Mouse (Mus musculus) midbrain, embryonic 10.5 days (tissue): ENCODE data around the gene Fbxo33. TPM values are rescaled to one million over a fixed set of nuclear protein-coding genes. Genes with fewer than 3 reads are reported as not detected.

ENCODE experiments used
- DNase-seq: peaks from one replicate; pipeline ENCODE4 v3.0.0-alpha.2; 2017; ENCODE audit warnings: low spot score
- H3K27ac ChIP-seq: fragments of 300-500 bp; sonication (generic); replicated peaks from 2 replicates; pipeline ENCODE4 v1.5.1; 2016; ENCODE audit warnings: mild to moderate bottlenecking
- H3K27me3 ChIP-seq: fragments of 300-500 bp; sonication (generic); 2 replicates; pipeline ENCODE4 v1.6.1; 2016; ENCODE audit warnings: low read depth, mild to moderate bottlenecking; ENCODE audit not compliant: poor library complexity, severe bottlenecking
- H3K36me3 ChIP-seq: fragments of 300-500 bp; sonication (generic); 2 replicates; pipeline ENCODE4 v1.6.1; 2016; ENCODE audit warnings: mild to moderate bottlenecking, moderate library complexity
- H3K4me1 ChIP-seq: fragments of 300-500 bp; sonication (generic); 2 replicates; pipeline ENCODE4 v1.6.1; 2016
- H3K4me3 ChIP-seq: fragments of 300-500 bp; sonication (generic); 2 replicates; pipeline ENCODE4 v1.5.1; 2016; ENCODE audit warnings: mild to moderate bottlenecking, moderate library complexity
- H3K9me3 ChIP-seq: fragments of 300-500 bp; sonication (generic); replicated peaks from 2 replicates; pipeline ENCODE4 v1.6.1; 2016; ENCODE audit warnings: mild to moderate bottlenecking
- WGBS: fragments of 180-500 bp; shearing (Covaris S2); methylation state at CpG from one replicate; pipeline ENCODE4 v1.1.7; 2016; 5-methylcytosine and 5-hydroxymethylcytosine counted together
- microRNA-seq: library from miRNA; unstranded; fragments of <30 nt; microRNA quantifications from one replicate; pipeline ENCODE4, GENCODE M21; 2017
- polyA plus RNA-seq: library from polyadenylated mRNA; unstranded; fragments of >200 nt; fragmentation: Nextera tagmentation; extraction: Ambion mirVana; gene quantifications from 2 replicates; pipeline ENCODE4 v1.2.1, GENCODE M21; 2016

The Fbxo33 gene
- polyA plus RNA-seq, 1 experiment from 2014 or later: 6.4 TPM

- no peak for DNase-seq
- H3K36me3 ChIP-seq: peaks cover 46% of the 10 kb centered on the region
- no peaks in the 10 kb centered on the region for H3K4me1 ChIP-seq
- no peaks in the 10 kb centered on the region for H3K9me3 ChIP-seq
- no peak overlapping the region for H3K27ac ChIP-seq
- no peaks in the 10 kb centered on the region for H3K27me3 ChIP-seq
- 89% methylated on average over 9 of the region's 9 CpGs for WGBS
- no peak overlapping the region for H3K4me3 ChIP-seq
These were observed 25.1 kb downstream of the Fbxo33 start for GRCm38 (mm10) chr12:59194341-59195003.

DNA sequence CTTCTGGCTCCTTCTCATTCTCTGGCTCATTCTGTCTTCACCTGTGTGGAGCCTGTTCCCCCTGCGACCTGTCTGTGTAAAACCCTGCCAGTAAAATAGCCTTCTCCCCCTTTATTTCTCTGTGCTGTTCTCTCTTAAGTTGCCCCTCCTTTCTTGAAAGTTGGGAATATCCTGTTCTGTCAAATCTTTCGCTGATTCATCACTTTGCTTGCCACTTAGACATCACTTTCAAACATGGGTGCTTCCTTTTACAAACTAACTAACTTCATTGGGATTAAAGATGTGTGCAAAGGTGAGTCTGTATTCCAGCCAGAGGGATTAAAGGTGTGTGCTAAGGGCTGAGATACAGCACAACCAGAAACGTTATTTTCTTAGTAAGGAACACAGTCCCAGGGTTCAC is 25.9 kb downstream of the Fbxo33 start:
- Histone ChIP-seq H3K9me3 (no peaks in the 10 kb centered on the region), H3K27me3 (no peaks in the 10 kb centered on the region), H3K36me3 (peaks cover 46% of the 10 kb centered on the region), H3K4me1 (no peaks in the 10 kb centered on the region), H3K27ac (no peak overlapping the region), H3K4me3 (no peak overlapping the region)
- no peak for DNase-seq
- 85% methylated on average over 3 of the region's 3 CpGs for WGBS

GRCm38 (mm10) chr12:59188086-59188682 is 31.3 kb downstream of the Fbxo33 start:
- Histone ChIP-seq H3K4me3 (no peak overlapping the region), H3K27me3 (no peaks in the 10 kb centered on the region), H3K36me3 (peaks cover 81% of the 10 kb centered on the region), H3K9me3 (no peaks in the 10 kb centered on the region), H3K27ac (no peak overlapping the region), H3K4me1 (no peaks in the 10 kb centered on the region)
- WGBS: 95% methylated on average over 12 of the region's 12 CpGs
- no peak for DNase-seq

GRCm38 (mm10) chr12:59177814-59178213 is 41.7 kb downstream of the Fbxo33 start:
- H3K36me3 ChIP-seq: peaks cover 91% of the 10 kb centered on the region
- H3K27me3 ChIP-seq: no peaks in the 10 kb centered on the region
- H3K9me3 ChIP-seq: no peaks in the 10 kb centered on the region
- no peak for DNase-seq
- no peak overlapping the region for H3K4me3 ChIP-seq
- H3K27ac ChIP-seq: no peak overlapping the region
- no peaks in the 10 kb centered on the region for H3K4me1 ChIP-seq
- 96% methylated on average over 3 of the region's 3 CpGs for WGBS

DNA sequence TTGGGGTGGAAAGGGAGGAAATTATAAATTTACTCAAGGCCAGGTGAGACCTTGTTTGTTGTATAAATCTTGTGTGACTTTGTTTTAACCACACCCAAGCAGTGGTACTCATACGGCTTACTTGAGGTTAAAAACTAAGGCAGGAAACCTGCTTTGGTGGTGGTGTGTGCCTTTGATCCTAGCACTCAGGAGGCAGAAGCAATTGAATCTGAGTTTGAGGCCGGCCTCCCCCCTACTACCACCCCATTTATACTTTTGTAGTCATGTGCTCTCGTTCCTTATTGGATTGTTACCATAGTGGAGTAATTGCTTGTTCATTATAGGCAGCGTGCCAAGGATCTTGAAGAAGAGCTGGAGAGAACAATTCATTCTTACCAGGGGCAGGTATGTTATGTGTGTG is 49.6 kb downstream of the Fbxo33 start:
- Histone ChIP-seq H3K27ac (no peak overlapping the region), H3K27me3 (no peaks in the 10 kb centered on the region), H3K36me3 (peaks cover 67% of the 10 kb centered on the region), H3K4me3 (no peak overlapping the region), H3K9me3 (no peaks in the 10 kb centered on the region), H3K4me1 (no peaks in the 10 kb centered on the region)
- 92% methylated on average over 4 of the region's 4 CpGs for WGBS
- DNase-seq: no peak

GRCm38 (mm10) chr12:59166557-59166956 is 53.0 kb downstream of the Fbxo33 start:
- no peak for DNase-seq
- peaks cover 77% of the 10 kb centered on the region for H3K36me3 ChIP-seq
- H3K9me3 ChIP-seq: no peaks in the 10 kb centered on the region
- H3K27ac ChIP-seq: no peak overlapping the region
- no peaks in the 10 kb centered on the region for H3K27me3 ChIP-seq
- WGBS: 92% methylated on average over 4 of the region's 4 CpGs
- H3K4me3 ChIP-seq: no peak overlapping the region
- no peaks in the 10 kb centered on the region for H3K4me1 ChIP-seq

DNA sequence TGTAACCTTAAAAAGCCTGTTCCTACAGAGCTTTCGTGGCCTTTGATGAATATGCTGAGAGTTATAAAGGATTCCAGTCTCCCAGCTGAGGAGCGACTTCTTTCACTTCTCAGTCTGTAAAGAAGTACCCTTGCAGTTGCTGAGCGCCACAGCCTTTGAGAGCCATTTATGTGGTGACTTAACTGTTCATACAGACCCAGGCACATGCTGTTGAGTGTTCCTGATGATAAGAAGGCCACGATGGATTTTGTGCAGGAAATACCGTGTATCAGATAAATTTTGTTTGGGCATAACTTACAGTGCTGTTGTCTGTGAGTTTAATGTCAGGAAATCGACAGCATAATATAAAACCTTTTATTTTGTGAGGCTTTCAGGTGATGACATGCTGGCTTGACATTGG is 55.0 kb downstream of the Fbxo33 start:
- DNase-seq: no peak

DNA sequence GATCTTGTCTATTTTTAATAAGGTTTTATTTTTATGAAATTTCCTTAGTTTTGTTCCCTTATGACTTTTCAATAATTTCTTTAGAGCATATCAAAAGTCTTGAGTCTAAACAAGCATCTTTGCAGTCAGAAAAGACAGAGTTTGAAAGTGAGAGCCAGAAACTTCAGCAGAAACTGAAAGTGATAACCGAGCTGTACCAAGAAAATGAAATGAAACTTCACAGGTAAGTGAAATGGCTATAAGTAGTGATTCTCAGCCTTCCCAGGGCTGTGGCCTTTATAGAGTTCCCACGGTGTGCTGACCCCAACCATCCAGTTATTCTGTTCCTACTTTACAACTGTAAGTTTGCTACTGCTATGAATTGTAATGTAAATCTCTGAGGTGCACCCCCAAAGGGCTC is 56.7 kb downstream of the Fbxo33 start:
- 96% methylated on average over 2 of the region's 2 CpGs for WGBS
- no peak for DNase-seq
- peaks cover 82% of the 10 kb centered on the region for H3K36me3 ChIP-seq

More for the DNA sequence above, 55.0 kb downstream of the Fbxo33 start:
- Histone ChIP-seq H3K4me1 (no peaks in the 10 kb centered on the region), H3K27me3 (no peaks in the 10 kb centered on the region), H3K9me3 (no peaks in the 10 kb centered on the region), H3K36me3 (peaks cover 77% of the 10 kb centered on the region), H3K4me3 (no peak overlapping the region), H3K27ac (no peak overlapping the region)
- WGBS: 95% methylated on average over 6 of the region's 6 CpGs

DNA sequence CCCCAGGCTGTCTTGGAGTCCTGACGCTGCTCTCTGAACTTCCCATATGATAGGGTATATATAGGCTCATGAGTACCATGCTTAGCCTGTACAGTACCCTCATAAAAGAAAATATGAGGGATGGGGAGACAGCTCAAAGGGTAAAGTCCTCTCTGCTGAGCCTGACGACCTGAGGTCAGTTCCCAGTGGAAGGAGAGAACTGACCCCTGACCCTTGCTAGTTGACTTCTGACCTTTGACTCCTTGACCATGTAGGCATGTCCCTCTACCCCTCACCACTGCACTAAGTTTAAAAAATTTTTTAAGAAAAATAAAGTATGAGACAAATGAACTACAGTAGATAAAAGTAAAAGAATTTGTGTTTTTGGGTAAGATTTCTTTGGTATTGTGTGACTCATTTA is 58.4 kb downstream of the Fbxo33 start:
- peaks cover 94% of the 10 kb centered on the region for H3K36me3 ChIP-seq

More for the DNA sequence above, 56.7 kb downstream of the Fbxo33 start:
- no peaks in the 10 kb centered on the region for H3K4me1 ChIP-seq
- no peaks in the 10 kb centered on the region for H3K27me3 ChIP-seq
- H3K4me3 ChIP-seq: no peak overlapping the region
- no peaks in the 10 kb centered on the region for H3K9me3 ChIP-seq
- no peak overlapping the region for H3K27ac ChIP-seq

More for the DNA sequence above, 58.4 kb downstream of the Fbxo33 start:
- DNase-seq: no peak
- Histone ChIP-seq H3K4me1 (no peaks in the 10 kb centered on the region), H3K27me3 (no peaks in the 10 kb centered on the region), H3K9me3 (no peaks in the 10 kb centered on the region), H3K4me3 (no peak overlapping the region), H3K27ac (no peak overlapping the region)
- WGBS: 48% methylated on average over 2 of the region's 2 CpGs

Small RNA genes within 50 kb of the gene (microRNA-seq; reads per million reads assigned to microRNA genes)
- gene Gm27284: not detected

Other genes starting within 250 kb of the Fbxo33 start
- 62.2 and 71.7 TPM in 2 replicates for gene Sec23a, start 207.7 kb downstream of the Fbxo33 start, polyA plus RNA-seq
- 35.8 and 36.8 TPM in 2 replicates for gene Gemin2, start 206.3 kb downstream of the Fbxo33 start, polyA plus RNA-seq
- 71.4 and 81.9 TPM in 2 replicates for gene Trappc6b, start 158.3 kb downstream of the Fbxo33 start, polyA plus RNA-seq
- 112 and 114 TPM in 2 replicates for gene Pnn, start 152.8 kb downstream of the Fbxo33 start, polyA plus RNA-seq
- 39.2 and 40.4 TPM in 2 replicates for gene Mia2, start 123.9 kb downstream of the Fbxo33 start, polyA plus RNA-seq